Mouse (Mus musculus): ENCODE measurements around the gene Tmem37. TPM values are rescaled to one million over a fixed set of nuclear protein-coding genes. Genes with fewer than 3 reads are reported as not detected.

Gene Tmem37
- total RNA-seq, 2 experiments from 2014 or later: 1.2 to 1.3 TPM

DNA sequence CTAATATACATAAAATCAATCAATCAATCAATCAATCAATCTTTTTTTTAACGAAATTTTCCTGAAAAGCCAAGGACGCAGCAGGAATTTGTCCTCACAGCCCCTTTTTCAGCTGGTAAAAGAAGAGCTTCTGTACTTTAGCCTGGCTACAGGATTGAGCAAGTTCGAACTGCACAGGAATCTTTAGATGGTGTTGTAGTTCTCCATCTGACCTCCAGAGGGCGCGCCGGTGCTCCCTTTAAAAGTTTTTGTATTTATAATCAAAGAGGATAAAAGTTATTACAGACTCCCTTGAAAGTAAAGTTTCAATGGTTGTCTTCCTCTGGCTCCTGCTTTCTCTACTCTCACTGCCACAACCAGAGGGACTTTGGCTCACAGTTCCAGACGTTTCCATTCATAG, 24.5 kb upstream of the Tmem37 start:
- peak; percentile 75 to 76 for DNase-seq (ENCODE audit: low spot score in 2 of 2)
- intact Hi-C loops (cut with DNase I): loop anchor here (2.0 to 10.0 kb wide), 3 partner anchors 48 to 456 kb away; no protein-coding TSS in a partner anchor

DNA sequence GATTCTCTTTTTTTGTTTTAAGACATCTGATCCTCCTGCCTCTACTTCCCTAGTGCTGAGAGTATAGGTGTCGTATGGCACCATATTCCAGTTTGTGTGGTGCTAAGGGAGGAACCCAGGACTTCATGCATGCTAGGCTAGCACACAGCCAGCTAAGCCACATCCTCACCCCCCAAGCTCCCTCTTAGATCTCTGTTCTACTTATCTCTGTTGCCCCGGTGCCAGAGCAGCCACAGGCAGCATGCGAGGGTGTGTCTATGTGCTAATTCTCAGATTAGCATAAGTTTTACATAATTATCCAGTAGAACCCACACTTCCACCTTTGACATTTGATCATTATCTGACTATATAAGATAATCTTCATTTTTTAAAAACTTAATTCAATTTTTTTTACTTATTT, 21.0 kb upstream of the Tmem37 start:
- intact Hi-C loops (cut with DNase I): loop anchor here (10.0 kb wide), 1 partner anchor 460 kb away; no protein-coding TSS in a partner anchor
- no peak for DNase-seq (ENCODE audit: low spot score in 2 of 2)

DNA sequence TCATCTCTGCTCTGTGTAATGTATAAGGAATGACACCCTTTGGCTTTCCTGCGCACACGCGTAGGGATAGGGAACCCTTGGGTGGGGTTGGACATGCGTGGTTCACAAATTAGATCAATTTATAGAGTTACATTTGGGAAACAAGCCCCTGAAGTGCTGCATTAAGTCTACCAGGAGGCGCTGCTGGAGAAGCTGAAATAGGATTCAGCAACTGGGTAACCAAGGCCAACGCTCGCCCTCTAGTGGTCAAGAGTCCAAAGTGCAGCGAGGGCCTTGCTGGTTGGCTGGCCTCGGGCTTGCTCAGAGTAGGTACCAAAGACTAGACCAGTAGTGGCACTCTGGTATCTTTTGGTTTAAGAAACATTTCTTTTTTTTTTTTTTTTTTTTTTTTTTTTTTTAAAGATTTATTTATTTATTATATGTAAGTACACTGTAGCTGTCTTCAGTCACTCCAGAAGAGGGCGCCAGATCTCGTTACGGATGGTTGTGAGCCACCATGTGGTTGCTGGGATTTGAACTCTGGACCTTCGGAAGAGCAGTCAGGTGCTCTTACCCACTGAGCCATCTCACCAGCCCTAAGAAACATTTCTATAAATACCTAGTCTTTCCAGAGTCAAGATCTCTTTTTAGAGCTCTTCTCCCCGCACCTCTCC, 19.7 kb upstream of the Tmem37 start:
- intact Hi-C loops (cut with DNase I): loop anchor here (1.0 to 10.0 kb wide), 2 partner anchors 60 to 461 kb away; no protein-coding TSS in a partner anchor
- peak; percentile 87 to 91 for DNase-seq (ENCODE audit: low spot score in 2 of 2)

DNA sequence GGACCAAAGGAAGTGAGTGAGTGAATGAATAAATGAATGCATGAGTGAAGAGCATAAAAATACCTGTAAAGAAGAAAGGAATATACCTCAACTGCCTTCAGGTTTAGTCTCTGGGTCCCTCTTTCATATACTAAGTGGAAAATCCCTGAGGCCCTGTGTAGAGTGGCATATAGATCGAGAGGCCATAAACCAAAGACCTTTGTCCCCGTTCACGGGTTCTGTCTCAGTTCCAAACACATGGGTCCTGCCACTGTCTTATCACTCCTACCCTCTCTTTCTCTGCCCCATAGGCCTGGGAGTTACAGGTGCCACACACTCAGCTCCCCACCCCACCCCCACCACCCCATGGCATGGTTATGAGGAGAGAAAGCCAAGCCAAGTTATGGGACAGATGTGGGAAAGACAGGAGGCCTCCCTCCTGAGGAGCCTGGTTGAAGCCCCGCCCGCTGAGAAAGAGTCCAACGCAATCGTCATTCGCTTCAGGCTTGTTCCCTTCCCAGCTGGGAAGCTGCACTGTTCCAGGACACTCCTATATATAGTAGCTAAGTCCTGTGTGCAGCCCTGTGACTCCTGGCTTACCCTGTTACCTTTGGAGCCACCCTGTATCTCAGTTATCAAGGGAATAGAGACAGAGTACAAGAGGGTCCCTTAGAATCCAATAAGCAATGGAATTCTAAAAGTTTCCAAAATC, 17.2 kb upstream of the Tmem37 start:
- intact Hi-C loops (cut with DNase I): loop anchor here (10.0 kb wide), 1 partner anchor 464 kb away; no protein-coding TSS in a partner anchor

DNA sequence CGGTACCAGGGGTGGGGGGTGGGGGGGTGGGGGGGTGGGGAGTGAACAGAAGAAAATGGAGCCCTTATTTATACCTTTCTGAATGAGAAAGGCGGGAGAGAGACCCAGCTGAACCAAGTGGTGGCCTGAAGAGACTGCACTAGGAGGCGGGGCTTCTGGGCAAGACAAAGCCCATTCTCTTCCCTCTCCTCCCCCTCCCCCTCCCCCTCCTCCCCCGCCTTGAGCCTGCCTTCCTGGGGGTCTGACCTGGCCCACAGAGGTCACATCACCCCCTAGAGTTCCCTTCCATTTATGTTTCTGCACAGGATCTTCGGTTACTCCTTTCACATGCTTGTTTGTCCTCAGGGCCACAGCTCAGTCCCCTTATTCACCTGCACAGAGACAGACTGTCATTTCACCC, 15.3 kb upstream of the Tmem37 start:
- no peak for DNase-seq (ENCODE audit: low spot score in 2 of 2)
- intact Hi-C loops (cut with DNase I): no loop called here

More for the DNA sequence above, 17.2 kb upstream of the Tmem37 start:
- no peak for DNase-seq (ENCODE audit: low spot score in 2 of 2)

DNA sequence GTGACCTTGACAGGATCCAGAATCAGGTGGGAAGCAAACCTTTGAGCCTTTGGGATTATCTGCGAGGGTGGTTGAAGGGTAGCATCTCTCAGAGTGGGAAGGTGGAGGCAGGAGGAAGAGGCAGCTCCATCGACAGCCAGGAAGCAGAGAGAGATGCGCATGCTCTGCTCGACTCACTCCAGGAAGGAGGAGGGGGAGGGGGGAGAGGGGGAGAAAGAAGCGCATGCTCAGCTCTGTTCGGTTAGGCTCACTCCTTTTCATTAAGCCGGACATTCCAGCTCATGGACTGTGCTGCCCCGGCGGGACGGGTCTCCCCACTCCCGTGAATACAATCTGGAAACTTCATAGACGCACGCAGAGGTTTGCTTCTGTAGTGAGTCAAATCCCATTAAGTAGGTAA, 12.8 kb upstream of the Tmem37 start:
- intact Hi-C loops (cut with DNase I): no loop called here
- DNase-seq (ENCODE audit: low spot score in 2 of 2): no peak

DNA sequence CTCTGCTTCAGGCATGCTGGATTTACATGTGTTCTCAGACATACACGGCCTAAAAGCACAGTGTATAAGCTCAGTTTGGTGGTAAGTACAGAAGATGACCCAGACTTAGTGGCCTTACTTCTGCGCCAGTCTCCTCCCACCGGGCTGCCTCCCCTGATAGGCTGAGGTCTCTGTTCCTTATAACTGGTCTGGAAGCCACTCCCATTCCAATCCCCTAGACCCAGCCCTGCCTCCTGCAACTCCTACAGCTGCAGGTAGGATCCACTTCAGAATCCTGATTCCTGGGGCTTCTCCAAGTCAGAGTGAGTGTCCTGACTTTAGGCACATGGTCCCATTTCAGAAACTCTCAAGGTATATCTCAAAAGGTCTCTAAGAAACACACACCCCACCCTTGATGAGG, 11.8 kb upstream of the Tmem37 start:
- intact Hi-C loops (cut with DNase I): no loop called here
- no peak for DNase-seq (ENCODE audit: low spot score in 2 of 2)

DNA sequence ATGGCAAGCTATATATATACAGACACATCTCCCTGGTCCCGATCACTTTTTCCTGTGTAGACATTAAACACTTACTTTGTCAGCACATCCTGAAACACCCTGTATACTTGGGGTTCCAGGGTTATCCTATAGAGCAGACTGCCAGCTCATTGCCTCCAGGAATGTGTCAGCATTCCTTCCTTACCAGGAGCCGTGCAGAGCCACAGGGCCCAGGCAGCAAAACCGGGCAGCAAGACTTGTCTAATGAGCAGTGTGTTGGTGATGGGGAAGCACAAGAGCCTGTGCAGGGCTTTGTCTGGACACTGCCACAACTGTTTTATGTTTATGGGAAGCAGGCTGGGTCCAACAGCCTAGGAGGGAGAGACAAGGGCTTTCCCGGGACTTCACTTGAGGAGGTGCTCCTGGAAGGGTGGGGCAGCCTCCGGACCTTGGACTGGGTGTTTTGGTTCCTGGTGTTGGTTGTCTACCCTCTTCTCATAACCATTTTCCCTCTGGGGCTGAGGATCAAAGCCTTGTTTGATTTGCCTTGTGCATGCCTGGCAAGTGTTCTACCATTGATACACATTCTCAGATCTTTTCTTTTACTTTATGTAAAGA, 10.1 kb upstream of the Tmem37 start:
- intact Hi-C loops (cut with DNase I): no loop called here
- DNase-seq (ENCODE audit: low spot score in 2 of 2): no peak

DNA sequence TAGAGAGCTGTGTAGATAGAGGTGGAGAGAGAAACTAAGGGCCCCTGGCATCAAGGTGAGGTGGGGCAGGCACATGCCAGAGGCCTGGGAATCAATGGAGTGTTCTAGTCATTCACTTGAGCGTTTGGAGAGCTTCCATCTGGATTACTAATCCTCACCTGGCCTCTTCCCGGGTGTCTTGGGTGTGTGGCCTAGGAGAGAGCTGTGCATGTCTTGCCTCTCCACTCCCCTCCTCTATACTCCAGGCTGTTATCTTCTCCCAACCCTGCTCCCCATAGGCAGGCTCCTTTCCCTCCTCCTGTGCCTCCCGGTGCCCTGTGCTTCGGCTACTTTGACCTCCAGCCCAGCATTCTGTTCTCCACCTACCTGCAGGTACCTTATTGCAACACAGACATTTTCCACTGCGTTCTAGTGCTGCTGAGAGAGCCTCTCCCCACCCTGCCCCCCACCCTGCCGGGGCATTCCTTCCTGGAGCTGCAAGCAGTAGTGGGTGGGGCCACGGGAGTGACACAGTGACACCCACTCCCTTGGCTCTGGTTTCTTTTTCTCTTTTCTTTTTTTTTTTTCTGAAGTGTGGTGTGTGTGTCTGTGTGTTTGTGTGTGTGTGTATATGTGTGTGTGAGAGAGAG, 9.2 kb upstream of the Tmem37 start:
- intact Hi-C loops (cut with DNase I): no loop called here
- DNase-seq (ENCODE audit: low spot score in 2 of 2): no peak

DNA sequence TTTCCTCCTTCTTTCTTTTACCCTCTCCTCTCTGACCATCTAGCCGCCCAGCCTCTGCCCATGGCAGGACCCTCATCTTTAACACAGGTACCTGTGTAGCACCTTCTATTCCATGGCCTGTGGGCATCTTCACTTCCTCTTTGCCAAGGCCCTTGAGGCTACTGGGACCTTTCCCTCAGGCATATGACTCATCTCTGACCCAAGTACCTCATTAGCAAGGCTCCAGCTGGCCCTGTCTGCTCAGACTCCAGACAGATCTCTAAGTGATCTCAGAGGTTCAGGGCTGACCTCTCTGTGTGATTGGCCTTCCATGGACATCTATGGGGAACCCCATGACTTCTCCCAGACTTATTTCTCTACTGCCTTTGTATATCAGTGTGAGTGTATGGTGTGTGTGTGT, 6.8 kb upstream of the Tmem37 start:
- no peak for DNase-seq (ENCODE audit: low spot score in 2 of 2)
- intact Hi-C loops (cut with DNase I): no loop called here

DNA sequence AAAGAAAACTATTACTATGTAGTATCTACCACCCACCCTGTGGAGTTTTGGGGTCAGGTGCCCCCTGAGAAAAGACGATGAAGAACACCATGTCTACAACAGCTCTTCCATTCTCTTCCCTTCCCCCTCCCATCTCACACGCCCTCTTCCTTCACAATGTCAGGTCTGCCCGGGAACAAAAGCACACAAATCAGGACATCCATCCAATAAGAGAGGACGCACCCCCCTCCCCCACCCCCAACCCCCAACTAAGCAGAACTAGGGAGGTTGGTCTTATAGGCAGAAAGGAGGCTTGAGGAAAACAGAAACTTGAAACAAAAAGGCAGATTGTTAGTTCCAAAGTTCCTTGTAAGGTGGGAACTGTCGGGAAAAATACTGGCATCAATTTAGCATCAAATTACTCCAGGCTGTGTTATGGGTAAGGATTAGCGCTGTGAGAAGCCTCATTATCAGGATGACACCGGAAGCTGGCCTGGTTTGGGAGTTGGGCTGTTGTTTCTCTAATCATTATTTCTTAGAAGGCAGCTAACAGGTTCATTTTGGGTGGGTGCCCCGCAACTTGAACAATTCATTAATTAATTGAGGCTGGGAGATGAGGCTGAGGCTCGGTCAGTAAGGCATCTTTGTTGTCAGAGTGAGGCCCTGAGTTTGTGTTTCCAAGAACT, 4.0 kb upstream of the Tmem37 start:
- DNase-seq (ENCODE audit: low spot score in 2 of 2): no peak
- intact Hi-C loops (cut with DNase I): no loop called here

DNA sequence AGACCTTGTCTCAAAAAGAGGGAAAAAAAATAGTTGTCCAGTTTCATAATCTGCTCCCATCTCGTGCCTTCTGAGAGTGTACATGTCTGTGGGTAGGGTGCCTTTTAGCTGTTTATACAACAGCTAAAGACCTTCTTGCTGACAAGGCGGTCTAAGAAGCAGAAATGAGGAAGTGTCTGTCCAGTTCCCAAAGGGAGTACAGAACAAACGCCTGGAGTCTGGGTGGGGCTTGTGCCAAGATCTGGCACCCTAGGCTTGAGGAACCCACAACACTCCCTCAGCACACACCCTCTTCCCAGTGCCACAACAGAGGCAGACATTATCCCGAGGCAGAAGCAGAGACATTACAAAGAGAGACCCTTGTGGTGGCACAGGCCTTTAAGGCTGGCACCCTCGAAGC, 1.6 kb upstream of the Tmem37 start:
- peak in 1 of 2 experiments; percentile 24 for DNase-seq (ENCODE audit: low spot score in 2 of 2)
- intact Hi-C loops (cut with DNase I): no loop called here

DNA sequence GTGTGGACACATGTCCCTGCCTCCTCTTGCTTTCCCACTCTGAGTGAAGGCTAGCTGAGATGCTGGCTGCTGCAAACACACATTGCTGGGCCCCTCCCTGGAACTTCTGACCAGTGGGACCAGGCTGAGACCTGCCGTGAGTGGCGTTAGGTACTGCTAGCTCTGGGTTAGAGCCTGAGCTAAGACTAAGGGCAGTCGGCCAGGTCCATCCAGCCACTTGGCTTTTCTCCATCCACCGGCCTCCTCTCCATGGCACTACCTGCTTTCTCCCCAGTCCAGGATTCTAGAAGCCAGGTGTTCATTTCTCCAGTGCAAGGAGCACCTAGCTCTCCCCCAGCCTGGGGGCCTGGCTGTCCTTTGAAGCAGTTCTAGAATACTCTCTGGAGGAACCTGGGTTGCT, 1.1 kb upstream of the Tmem37 start:
- intact Hi-C loops (cut with DNase I): no loop called here
- no peak for DNase-seq (ENCODE audit: low spot score in 2 of 2)

DNA sequence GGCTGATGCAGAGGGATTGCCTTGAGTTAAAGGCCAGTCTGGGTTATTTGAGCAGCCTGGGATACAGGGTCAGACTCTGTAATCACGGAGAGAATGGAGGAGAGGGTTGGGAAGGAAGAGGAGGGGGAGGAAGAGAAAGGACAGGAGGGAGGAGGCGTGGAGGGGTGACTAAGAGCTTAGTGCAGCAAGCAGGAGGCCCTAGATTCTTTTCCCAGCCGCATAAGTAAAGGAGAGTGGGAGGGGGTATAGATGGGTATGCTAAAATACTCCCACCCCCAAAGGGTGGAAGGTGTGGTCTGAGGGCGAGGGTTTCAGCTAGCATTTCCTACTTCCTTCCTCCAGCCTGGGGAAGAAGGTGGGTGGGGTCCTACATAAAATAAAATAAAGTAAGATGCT, 431 bp upstream of the Tmem37 start:
- intact Hi-C loops (cut with DNase I): no loop called here
- peak in 1 of 2 experiments; percentile 50 for DNase-seq (ENCODE audit: low spot score in 2 of 2)

DNA sequence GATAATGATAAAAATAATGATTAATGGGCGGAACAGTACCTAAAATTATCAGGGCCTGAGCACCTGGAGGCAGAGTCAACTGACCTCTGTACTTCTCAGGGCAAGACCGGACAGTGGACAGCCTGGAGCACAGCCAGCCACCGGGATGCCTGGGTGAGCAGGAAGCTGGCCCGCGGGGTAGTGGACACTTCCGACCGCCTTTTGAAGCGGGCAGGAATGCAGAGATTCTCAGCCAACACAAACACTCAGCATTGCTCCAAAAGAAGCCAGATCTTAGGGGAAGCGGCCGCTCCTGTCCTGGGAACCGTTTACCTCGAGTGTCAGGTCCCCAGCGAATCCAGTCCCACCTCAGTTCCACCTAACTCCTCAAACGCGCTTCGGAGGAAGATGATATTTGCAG, 974 bp downstream of the Tmem37 start:
- intact Hi-C loops (cut with DNase I): no loop called here
- no peak for DNase-seq (ENCODE audit: low spot score in 2 of 2)

DNA sequence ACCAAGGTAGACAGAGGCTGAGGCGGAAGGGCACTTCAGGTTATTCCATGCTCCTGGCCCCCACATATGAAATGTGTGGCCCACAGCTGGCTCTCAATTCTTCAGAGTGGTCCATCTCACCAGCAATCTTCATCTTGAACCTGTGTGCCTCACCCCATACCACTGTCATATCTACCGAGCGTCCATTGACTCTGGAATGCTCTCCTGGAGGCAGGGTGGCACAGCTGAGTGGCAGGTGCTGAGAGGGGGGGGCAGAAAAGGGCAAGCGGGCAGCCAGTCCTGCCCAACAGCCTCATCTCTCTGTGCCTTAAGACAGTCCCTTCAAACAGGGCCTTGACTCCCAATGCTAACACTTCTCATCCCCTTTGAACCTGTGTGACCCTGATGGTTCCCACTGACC, 2.7 kb downstream of the Tmem37 start:
- no peak for DNase-seq (ENCODE audit: low spot score in 2 of 2)
- intact Hi-C loops (cut with DNase I): no loop called here

DNA sequence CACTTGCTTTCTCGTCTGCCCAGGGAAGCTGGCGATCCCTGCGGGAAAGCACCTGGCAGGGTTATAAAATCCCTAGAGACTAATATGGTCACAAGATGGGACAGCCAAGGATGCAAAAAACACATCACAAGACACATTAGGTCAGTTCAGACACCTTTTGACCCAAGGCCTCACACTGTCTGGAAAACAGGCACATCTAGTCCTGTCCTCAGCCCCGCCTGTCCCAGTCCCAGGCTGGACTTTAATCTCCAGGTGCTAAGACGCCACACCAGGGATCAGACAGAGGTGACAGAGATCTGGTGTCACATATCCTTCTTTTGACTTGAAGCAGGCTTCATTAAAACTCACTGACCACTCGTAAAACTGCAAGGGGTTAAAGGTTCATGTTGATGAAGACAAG, 3.7 kb downstream of the Tmem37 start:
- no peak for DNase-seq (ENCODE audit: low spot score in 2 of 2)
- intact Hi-C loops (cut with DNase I): no loop called here

DNA sequence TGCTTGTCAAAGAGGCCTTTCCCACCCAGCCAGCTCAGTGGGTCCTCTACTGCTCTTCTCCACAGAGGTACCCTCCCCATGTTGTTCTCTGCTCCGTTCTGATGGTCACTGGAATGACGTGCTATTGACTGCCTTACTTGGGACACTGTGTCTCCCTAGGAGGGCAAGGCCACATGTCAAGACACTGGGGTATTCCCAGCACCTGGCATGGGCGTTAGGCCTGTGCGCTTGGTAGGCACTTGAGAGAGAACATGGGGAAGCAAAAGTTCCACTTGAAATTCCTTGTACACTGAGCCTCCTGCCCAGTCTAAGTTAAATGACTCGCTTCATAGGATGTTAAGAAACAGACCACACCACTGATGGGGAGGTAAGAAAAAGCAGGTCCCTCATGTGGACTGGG, 4.8 kb downstream of the Tmem37 start:
- intact Hi-C loops (cut with DNase I): no loop called here
- DNase-seq (ENCODE audit: low spot score in 2 of 2): no peak

DNA sequence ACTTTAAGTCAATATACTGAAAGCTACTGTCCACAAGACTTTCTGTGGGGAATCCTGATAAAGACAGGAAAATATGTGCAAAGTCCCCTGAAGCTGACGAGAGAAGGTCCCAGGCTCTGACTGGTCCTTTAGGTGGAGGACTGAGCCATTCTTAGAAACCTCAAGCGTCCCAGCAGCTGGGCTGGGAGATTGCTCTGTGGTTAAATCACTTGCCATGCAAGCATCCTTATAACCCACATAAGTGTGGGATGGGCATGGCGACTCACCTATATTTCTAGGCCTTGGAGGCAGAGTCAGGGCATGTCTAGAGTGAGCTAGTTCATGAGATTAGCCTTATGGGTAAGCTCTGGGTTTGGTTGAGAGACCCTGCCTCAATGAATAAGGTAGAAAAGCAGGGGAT, 7.2 kb downstream of the Tmem37 start:
- intact Hi-C loops (cut with DNase I): no loop called here

DNA sequence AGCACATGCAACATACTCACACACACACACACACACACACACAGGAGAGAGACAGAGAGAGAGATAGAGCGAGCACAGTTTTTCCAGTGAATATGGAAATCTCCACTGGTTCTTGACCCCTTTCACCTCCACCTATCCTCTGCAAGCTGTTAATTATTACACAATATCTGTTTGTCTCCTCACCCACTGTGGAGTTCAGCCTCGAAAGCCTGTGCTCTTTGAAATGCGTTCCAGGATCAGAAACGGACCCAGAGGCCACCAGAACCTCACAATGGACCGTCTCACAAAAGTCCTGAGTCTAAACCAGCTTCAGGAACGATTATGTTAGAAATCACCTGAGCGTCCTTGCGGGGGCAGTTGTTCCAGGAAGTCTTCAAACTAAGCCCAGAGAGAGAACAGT, 7.7 kb downstream of the Tmem37 start:
- DNase-seq (ENCODE audit: low spot score in 2 of 2): no peak
- intact Hi-C loops (cut with DNase I): no loop called here

More for the DNA sequence above, 7.2 kb downstream of the Tmem37 start:
- no peak for DNase-seq (ENCODE audit: low spot score in 2 of 2)
